Mouse (Mus musculus) ES-Bruce4 (cell line): Measurements from ENCODE around the gene Lcmt1.

ENCODE experiments used
- CTCF ChIP-seq: IDR thresholded peaks from one replicate; pipeline ENCODE4 v1.8.1; 2011; ENCODE audit warnings: low read depth, low read length
- EP300 ChIP-seq: IDR thresholded peaks from 2 replicates; pipeline ENCODE4 v1.6.1; 2011; ENCODE audit warnings: low read depth, low read length; ENCODE audit not compliant: insufficient read depth
- POLR2A ChIP-seq: IDR thresholded peaks from one replicate; pipeline ENCODE4 v1.8.1; 2011; ENCODE audit warnings: low read length; ENCODE audit not compliant: insufficient read depth

DNA sequence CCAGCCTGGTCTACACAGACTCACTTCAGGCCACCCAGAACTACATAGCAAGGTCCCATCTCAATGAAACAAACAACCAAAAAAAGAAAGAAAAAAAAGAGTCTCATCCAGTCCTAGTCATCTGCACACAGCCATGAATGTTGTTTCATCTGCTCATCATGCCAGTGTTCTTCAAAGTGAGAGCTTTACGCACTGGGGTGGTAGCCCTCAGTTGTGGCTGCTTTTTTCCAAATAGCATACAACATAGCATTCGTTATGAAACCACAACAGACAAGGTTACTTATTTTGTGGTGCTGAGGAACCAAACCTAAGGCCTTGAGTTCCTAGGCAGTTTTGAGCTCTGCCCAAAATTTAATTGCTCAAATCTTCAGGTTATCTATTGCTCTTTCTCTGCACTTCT, 14.7 kb upstream of the Lcmt1 start:
- no peak for TF ChIP-seq CTCF
- no peak for TF ChIP-seq EP300
- no peak for TF ChIP-seq POLR2A
